ENCODE assay signal across 27 mouse cellular contexts in genomic region chr7:24382730-24383372, GRCm38 (mm10). TPM values are rescaled to one million over a fixed set of nuclear protein-coding genes. Genes with fewer than 3 reads are reported as not detected.
DNase-seq lines count a peak whose midpoint lies in the region; TF ChIP-seq lines count a peak whose summit lies in the region.
"Had no signal": no experiment of that assay in that cellular context is flagged by ENCODE, and none has a peak within 500 bp of the region (broad histone marks: within the 10 kb centered on the region; RNA-seq: fewer than 3 reads in every experiment).

No protein-coding gene starts in this region.

- TF ChIP-seq CTCF in spleen, adult 2 months (IDR thresholded peaks at IDR 0.05; ENCODE audit: extremely low read depth, insufficient read depth, insufficient read length, insufficient replicate concordance), result no peak

- no peaks in the 10 kb centered on the region for H3K9me3 ChIP-seq in heart, embryonic 10.5 days
- no peaks in the 10 kb centered on the region for H3K9me3 ChIP-seq in embryonic facial prominence, embryonic 10.5 days
- H3K9me3 ChIP-seq: embryonic facial prominence, embryonic 12.5 days; forebrain, embryonic 13.5 days; hindbrain, embryonic 10.5 days; limb, embryonic 10.5 days; midbrain, embryonic 10.5 days; neural tube, embryonic 13.5 days had no signal

- WGBS in heart, embryonic 10.5 days, result 80% methylated on average over 16 of the region's 16 CpGs
- 74% methylated on average over 16 of the region's 16 CpGs for WGBS in spleen, adult 2 months
- WGBS in embryonic facial prominence, embryonic 10.5 days, result 80% methylated on average over 16 of the region's 16 CpGs

- no peak for DNase-seq in heart, embryonic 10.5 days (ENCODE audit: low spot score)
- DNase-seq in heart, adult 9 months (ENCODE audit: low spot score in 2 of 2), result no peak
- no peak for DNase-seq in spleen, adult 2 months (ENCODE audit: low read depth in 1 of 2, low spot score in 2 of 2)
- no peak for DNase-seq in spleen, postnatal 10 days (ENCODE audit: low spot score in 2 of 2)
- peak; percentile 62 for DNase-seq in induced T-regulatory cell, adult 2 months (ENCODE audit: low read depth)
- DNase-seq in right cerebral cortex, postnatal 36 days (ENCODE audit: low spot score in 2 of 2), result no peak
- no peak for DNase-seq in embryonic facial prominence, embryonic 10.5 days (ENCODE audit: low spot score)
- DNase-seq: adrenal gland, postnatal 36 days; cerebellum, adult 11 months; cerebellum, postnatal 14 days; kidney, adult 9 months; kidney, postnatal 14 days; right cerebral cortex, adult 18-20 months had no signal

- H3K27ac ChIP-seq in heart, embryonic 10.5 days, result peak overlapping the region; percentile 42
- H3K27ac ChIP-seq in spleen, adult 2 months (ENCODE audit: insufficient read depth, low read length), result peak overlapping the region; percentile 40
- no peak overlapping the region for H3K27ac ChIP-seq in embryonic facial prominence, embryonic 10.5 days (replicated peaks)
- H3K27ac ChIP-seq: embryonic facial prominence, embryonic 12.5 days; forebrain, embryonic 13.5 days; hindbrain, embryonic 10.5 days; neural tube, embryonic 13.5 days had no signal

- H3K36me3 ChIP-seq in heart, embryonic 10.5 days, result no peaks in the 10 kb centered on the region
- H3K36me3 ChIP-seq in spleen, adult 2 months (ENCODE audit: control insufficient read depth, insufficient read depth, low read length), result peaks cover 8% of the 10 kb centered on the region
- H3K36me3 ChIP-seq in embryonic facial prominence, embryonic 10.5 days (replicated peaks), result no peaks in the 10 kb centered on the region
- H3K36me3 ChIP-seq: embryonic facial prominence, embryonic 12.5 days; hindbrain, embryonic 10.5 days; limb, embryonic 10.5 days; midbrain, embryonic 10.5 days; neural tube, embryonic 13.5 days had no signal

- H3K4me1 ChIP-seq in heart, embryonic 10.5 days, result peaks cover 7% of the 10 kb centered on the region; the same call in 1 of the 2 replicates
- peaks cover 14% of the 10 kb centered on the region; the same call in 1 of the 2 replicates for H3K4me1 ChIP-seq in spleen, adult 2 months (ENCODE audit: control insufficient read depth, insufficient read depth, insufficient read length)
- H3K4me1 ChIP-seq in embryonic facial prominence, embryonic 10.5 days, result peaks cover 22% of the 10 kb centered on the region
- H3K4me1 ChIP-seq: forebrain, embryonic 13.5 days had no signal

- no peak overlapping the region for H3K4me3 ChIP-seq in heart, embryonic 10.5 days
- no peak overlapping the region for H3K4me3 ChIP-seq in spleen, adult 2 months (ENCODE audit: extremely low read depth, insufficient read depth, insufficient read length)
- no peak overlapping the region for H3K4me3 ChIP-seq in embryonic facial prominence, embryonic 10.5 days
- H3K4me3 ChIP-seq: embryonic facial prominence, embryonic 12.5 days; forebrain, embryonic 13.5 days; hindbrain, embryonic 10.5 days; limb, embryonic 10.5 days; midbrain, embryonic 10.5 days; myocyte; neural tube, embryonic 13.5 days had no signal

- peaks cover 43% of the 10 kb centered on the region for H3K27me3 ChIP-seq in heart, embryonic 10.5 days (ENCODE audit: insufficient read depth, poor library complexity, severe bottlenecking)
- H3K27me3 ChIP-seq in spleen, adult 2 months (ENCODE audit: control insufficient read depth, insufficient read depth, low read length), result no peaks in the 10 kb centered on the region
- H3K27me3 ChIP-seq in embryonic facial prominence, embryonic 10.5 days (replicated peaks; ENCODE audit: low read depth, poor library complexity, severe bottlenecking), result peaks cover 24% of the 10 kb centered on the region
- H3K27me3 ChIP-seq: Patski had no signal

- no peak for TF ChIP-seq POLR2A in spleen, adult 2 months (IDR thresholded peaks at IDR 0.05; ENCODE audit: low read depth, low read length)

RNA-seq across cellular contexts. Expression of gene Kcnn4, which starts 12.8 kb away (rescaled TPM):
- polyA plus RNA-seq in heart, embryonic 10.5 days (2016; fragmentation: Nextera tagmentation; extraction: Ambion mirVana), result 11.7 and 14.2 TPM in 2 replicates
- 102 and 133 TPM in 2 replicates for polyA plus RNA-seq in spleen, adult 2 months (2012; rRNA removed)
- 3.0 and 3.5 TPM in 2 replicates for polyA plus RNA-seq in embryonic facial prominence, embryonic 10.5 days (2016; fragmentation: Nextera tagmentation; extraction: Ambion mirVana)
- polyA plus RNA-seq: Patski had no signal

RNA-seq across cellular contexts. Expression of gene Smg9, which starts 16.6 kb away (rescaled TPM):
- polyA plus RNA-seq in heart, embryonic 10.5 days (2016; fragmentation: Nextera tagmentation; extraction: Ambion mirVana), result 25.4 and 27.7 TPM in 2 replicates
- 55.7 and 83.3 TPM in 2 replicates for polyA plus RNA-seq in spleen, adult 2 months (2012; rRNA removed)
- polyA plus RNA-seq in embryonic facial prominence, embryonic 10.5 days (2016; fragmentation: Nextera tagmentation; extraction: Ambion mirVana), result 25.8 and 26.3 TPM in 2 replicates

RNA-seq across cellular contexts. Expression of gene Lypd5, which starts 33.9 kb away (rescaled TPM):
- polyA plus RNA-seq in heart, embryonic 10.5 days (2016; fragmentation: Nextera tagmentation; extraction: Ambion mirVana), result not detected in 2 replicates
- polyA plus RNA-seq in spleen, adult 2 months (2012; rRNA removed), result not detected in 2 replicates
- not detected in 2 replicates for polyA plus RNA-seq in embryonic facial prominence, embryonic 10.5 days (2016; fragmentation: Nextera tagmentation; extraction: Ambion mirVana)
- polyA plus RNA-seq: embryonic facial prominence, embryonic 12.5 days; forebrain, embryonic 13.5 days; heart, embryonic 16.5 days; hindbrain, embryonic 10.5 days; hindbrain, embryonic 16.5 days; intestine, embryonic 16.5 days; limb, embryonic 10.5 days; liver, adult 2 months; lung, postnatal 0 days; midbrain, embryonic 10.5 days; midbrain, embryonic 16.5 days; myocyte; neural tube, embryonic 13.5 days; Patski had no signal

RNA-seq across cellular contexts. Expression of gene Tescl, which starts 49.1 kb away (rescaled TPM):
- not detected in 2 replicates for polyA plus RNA-seq in heart, embryonic 10.5 days (2016; fragmentation: Nextera tagmentation; extraction: Ambion mirVana)
- polyA plus RNA-seq in spleen, adult 2 months (2012; rRNA removed), result 0.18 and 0.26 TPM in 2 replicates
- polyA plus RNA-seq in embryonic facial prominence, embryonic 10.5 days (2016; fragmentation: Nextera tagmentation; extraction: Ambion mirVana), result 0.17 TPM in 1 of 2 replicates, not detected in the other
- polyA plus RNA-seq: forebrain, embryonic 13.5 days; intestine, embryonic 16.5 days; limb, embryonic 10.5 days; liver, adult 2 months; Patski had no signal
